Mouse (Mus musculus) testis, adult 2 months (tissue): ENCODE data around the gene Slc6a21.

Source experiments
- CTCF ChIP-seq: fragments of 200-500 bp; IDR thresholded peaks from 2 replicates; pipeline ENCODE4 v1.5.1; 2012; ENCODE audit warnings: low read depth, mild to moderate bottlenecking, inconsistent platforms, low read length, moderate library complexity; ENCODE audit not compliant: control insufficient read depth, insufficient read depth, insufficient replicate concordance
- POLR2A ChIP-seq: fragments of 200-500 bp; IDR thresholded peaks from 2 replicates; pipeline ENCODE4 v1.6.1; 2012; ENCODE audit warnings: low read depth, mild to moderate bottlenecking, inconsistent platforms, low read length, moderate library complexity; ENCODE audit not compliant: control insufficient read depth

DNA sequence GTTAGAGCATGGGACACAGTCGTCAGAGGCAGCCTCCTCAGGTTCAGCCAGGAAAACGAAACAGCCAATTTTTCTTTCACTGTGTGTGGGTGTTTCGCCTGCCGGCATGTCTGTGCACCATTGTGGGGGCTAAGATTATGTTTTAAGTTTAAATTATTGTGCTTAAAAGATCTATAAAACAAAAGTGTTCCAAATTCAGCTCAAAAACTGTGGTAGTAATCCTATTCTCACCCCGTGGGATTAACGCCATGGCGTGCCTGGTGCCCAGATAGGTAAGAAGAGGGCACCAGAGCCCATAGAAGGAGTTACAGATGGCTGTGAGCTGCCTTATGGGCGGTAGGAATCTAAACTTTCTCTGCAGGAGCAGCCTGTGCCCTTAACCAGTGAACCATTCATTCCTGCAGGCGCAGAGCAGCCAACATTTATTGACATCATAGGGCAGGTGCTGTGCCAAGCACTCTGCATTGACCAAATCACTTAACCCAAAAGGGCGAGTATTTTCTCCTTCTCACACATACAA lies 37.9 kb downstream of the Slc6a21 start:
- no peak for TF ChIP-seq POLR2A
- no peak for TF ChIP-seq CTCF
